Mouse (Mus musculus): ENCODE measurements around the gene Exoc3l.

GRCm38 (mm10) chr8:105294776-105295175, 1.1 kb downstream of the Exoc3l start:
- TF ChIP-seq CTCF (IDR thresholded peaks at IDR 0.05; ENCODE audit: control insufficient read depth, insufficient read depth, low read length) (no peak), POLR2A (IDR thresholded peaks at IDR 0.05; ENCODE audit: borderline replicate concordance, control insufficient read depth, low read depth, low read length) (no peak)

Data from bone marrow, adult 2 months (tissue).